Mouse (Mus musculus): ENCODE results near the gene Pgpep1l.

Gene Pgpep1l

DNA sequence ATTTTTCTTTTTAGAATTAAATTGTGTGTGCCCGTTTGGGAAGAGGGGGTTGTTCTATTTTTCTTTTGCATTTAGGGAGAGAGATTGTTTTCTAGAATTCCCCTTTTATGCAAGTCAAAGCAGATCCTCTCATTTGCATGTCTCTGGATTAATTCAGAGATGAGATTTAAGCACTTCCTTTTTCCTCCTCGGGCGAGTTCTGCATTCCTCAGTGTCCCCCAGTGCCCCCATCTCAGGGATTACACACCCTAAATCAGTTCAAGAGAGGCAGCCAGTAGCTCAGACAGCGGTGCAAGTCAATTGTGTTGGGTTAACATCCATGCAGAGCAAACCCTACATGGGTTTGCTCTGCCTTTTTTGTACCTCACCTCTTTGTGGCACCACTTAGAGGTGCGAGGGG lies 50.2 kb downstream of the Pgpep1l start:
- DNase-seq (ENCODE audit: low spot score), result no peak

GRCm38 (mm10) chr7:68211883-68212282 lies 52.1 kb downstream of the Pgpep1l start:
- no peak for DNase-seq (ENCODE audit: low spot score)

DNA sequence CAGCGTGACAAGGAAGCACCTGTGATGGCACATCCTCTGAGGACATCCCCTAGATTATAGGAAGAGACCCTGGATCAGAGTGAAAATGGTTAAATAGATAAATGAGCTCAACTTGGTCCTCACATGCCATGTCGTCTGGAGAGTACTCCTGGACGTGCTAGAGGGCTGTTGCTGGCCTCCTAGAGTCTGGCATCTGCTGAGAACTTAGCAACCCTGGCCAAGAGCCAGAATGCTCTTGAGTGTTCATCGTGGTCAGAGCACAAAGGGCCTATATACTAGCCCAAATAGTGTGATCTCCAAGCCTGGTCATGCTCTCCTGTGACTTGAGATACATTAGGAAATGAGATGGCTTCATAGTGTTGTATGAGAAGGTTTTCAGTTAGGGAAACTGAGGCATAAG lies 53.6 kb downstream of the Pgpep1l start:
- no peak for DNase-seq (ENCODE audit: low spot score)

GRCm38 (mm10) chr7:68209039-68209438 lies 55.0 kb downstream of the Pgpep1l start:
- no peak for DNase-seq (ENCODE audit: low spot score)

GRCm38 (mm10) chr7:68205776-68206427 lies 58.1 kb downstream of the Pgpep1l start:
- no peak for DNase-seq (ENCODE audit: low spot score)

DNA sequence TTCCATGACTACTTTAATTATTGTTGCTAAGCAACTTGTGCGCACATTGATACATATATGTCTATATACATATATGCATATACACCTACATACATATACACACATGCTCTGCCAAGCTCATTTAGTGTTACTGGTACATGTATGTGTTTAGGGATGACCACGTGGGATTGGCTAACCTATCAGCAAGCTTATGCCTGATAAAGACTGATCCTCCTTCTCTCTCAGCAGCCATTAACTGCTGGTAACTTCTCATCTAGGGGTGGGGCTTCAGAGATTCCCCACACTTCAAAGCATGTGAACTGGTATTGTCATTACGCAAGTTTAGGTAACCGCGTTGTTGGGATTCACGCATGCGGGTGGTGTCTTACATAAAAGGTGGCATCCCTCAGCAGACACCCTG lies 64.4 kb downstream of the Pgpep1l start:
- no peak for DNase-seq (ENCODE audit: low spot score)

GRCm38 (mm10) chr7:68193958-68194695 lies 69.9 kb downstream of the Pgpep1l start:
- DNase-seq (ENCODE audit: low spot score), result no peak

DNA sequence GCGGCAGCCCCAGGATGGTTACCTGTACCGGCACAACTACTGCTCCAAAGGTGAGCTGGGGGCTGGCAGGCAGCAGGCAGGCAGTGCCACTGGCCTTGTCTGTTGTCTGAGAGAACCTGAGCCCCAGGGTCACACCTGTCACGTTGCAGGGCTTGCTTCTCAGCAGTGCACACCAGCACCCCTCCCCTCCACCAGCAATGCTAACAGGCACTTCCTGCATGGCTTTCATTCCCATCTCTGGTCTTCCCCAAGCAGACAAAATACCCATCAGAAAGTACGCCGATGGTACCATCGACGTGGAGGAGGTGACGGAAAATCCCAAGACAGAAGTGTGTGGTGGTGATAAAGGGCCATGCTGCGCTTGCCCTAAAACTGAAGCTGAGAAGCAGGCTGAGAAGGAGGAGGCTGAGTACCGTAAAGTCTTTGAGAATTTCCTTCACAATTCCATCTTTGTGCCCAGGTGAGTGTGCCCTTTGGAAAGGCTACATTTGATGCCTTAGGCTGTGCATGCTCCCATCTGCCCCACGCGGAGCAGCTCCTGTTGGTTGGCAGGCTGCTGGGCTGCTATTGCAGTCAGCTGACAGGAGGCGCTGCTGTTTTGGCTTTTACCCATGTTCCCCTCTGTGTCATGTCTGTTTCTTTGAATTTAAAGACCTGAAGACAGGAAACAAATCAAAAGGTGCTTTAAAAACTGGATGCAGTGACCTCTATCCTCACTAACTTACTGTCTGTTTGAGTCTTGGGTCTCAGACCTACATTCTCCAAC lies 74.2 kb downstream of the Pgpep1l start:
- DNase-seq (ENCODE audit: low spot score), result no peak

GRCm38 (mm10) chr7:68189211-68189610 lies 74.8 kb downstream of the Pgpep1l start:
- DNase-seq (ENCODE audit: low spot score), result no peak
